Mouse (Mus musculus) megakaryocyte progenitor cell, adult 5-6 weeks (primary cell): Measurements from ENCODE around the gene Nxph1. TPM values are rescaled to one million over a fixed set of nuclear protein-coding genes. Genes with fewer than 3 reads are reported as not detected.

Experiments used
- ATAC-seq: replicated peaks from 2 replicates; pipeline ENCODE4 v1.8.0; 2016; ENCODE audit warnings: mild to moderate bottlenecking, moderate TSS enrichment, inconsistent platforms; ENCODE audit not compliant: poor library complexity
- total RNA-seq, 2 experiments: library from RNA; stranded (forward) in 1 of 2; stranded (reverse) in 1 of 2; fragments of 157-497, 149-512 nt in 1 of 2; fragments of 200-1000 nt in 1 of 2; gene quantifications; 2 replicates each; pipeline versions ENCODE4 v1.2.3 to v1.2.4; 2015 to 2017

The Nxph1 gene
- total RNA-seq, 2 experiments from 2014 or later: not detected

GRCm38 (mm10) chr6:8958081-8958919, 10.1 kb downstream of the Nxph1 start:
- ATAC-seq: peak; percentile 54; the same call in 1 of the 2 replicates

- ATAC-seq: no peak
These were observed 11.6 kb downstream of the Nxph1 start for GRCm38 (mm10) chr6:8959810-8960209.

- no peak for ATAC-seq
These were observed 22.3 kb downstream of the Nxph1 start for GRCm38 (mm10) chr6:8970576-8970975.

GRCm38 (mm10) chr6:8979237-8979871, 31.1 kb downstream of the Nxph1 start:
- ATAC-seq: no peak

- no peak for ATAC-seq
These were observed 48.2 kb downstream of the Nxph1 start for GRCm38 (mm10) chr6:8996301-8996943.

GRCm38 (mm10) chr6:8997326-8997725, 49.1 kb downstream of the Nxph1 start:
- no peak for ATAC-seq

GRCm38 (mm10) chr6:9002686-9003085, 54.5 kb downstream of the Nxph1 start:
- no peak for ATAC-seq

GRCm38 (mm10) chr6:9026631-9027030, 78.4 kb downstream of the Nxph1 start:
- ATAC-seq: no peak

GRCm38 (mm10) chr6:9027146-9027545, 78.9 kb downstream of the Nxph1 start:
- no peak for ATAC-seq

- ATAC-seq: no peak
These were observed 80.3 kb downstream of the Nxph1 start for GRCm38 (mm10) chr6:9028501-9028900.

GRCm38 (mm10) chr6:9039286-9039685, 91.1 kb downstream of the Nxph1 start:
- ATAC-seq: no peak

- ATAC-seq: no peak
These were observed 92.8 kb downstream of the Nxph1 start for GRCm38 (mm10) chr6:9040991-9041390.

GRCm38 (mm10) chr6:9042391-9042790, 94.2 kb downstream of the Nxph1 start:
- no peak for ATAC-seq

- no peak for ATAC-seq
These were observed 98.6 kb downstream of the Nxph1 start for GRCm38 (mm10) chr6:9046815-9047214.

- ATAC-seq: no peak
These were observed 113.3 kb downstream of the Nxph1 start for GRCm38 (mm10) chr6:9061261-9062105.

GRCm38 (mm10) chr6:9066435-9066834, 118.2 kb downstream of the Nxph1 start:
- no peak for ATAC-seq

- ATAC-seq: no peak
These were observed 121.7 kb downstream of the Nxph1 start for GRCm38 (mm10) chr6:9069913-9070312.

GRCm38 (mm10) chr6:9076463-9076862, 128.2 kb downstream of the Nxph1 start:
- no peak for ATAC-seq

- ATAC-seq: no peak
These were observed 129.8 kb downstream of the Nxph1 start for GRCm38 (mm10) chr6:9077793-9078689.

GRCm38 (mm10) chr6:9083851-9084250, 135.6 kb downstream of the Nxph1 start:
- ATAC-seq: no peak
